Mouse (Mus musculus) olfactory bulb, adult 2 months (tissue): Measurements from ENCODE around the gene Mpc1.

Experiments used
- CTCF ChIP-seq: fragments of 200-500 bp; IDR thresholded peaks from 2 replicates; pipeline ENCODE4 v1.5.1; 2012; ENCODE audit warnings: low read depth, mild to moderate bottlenecking, low read length, moderate library complexity; ENCODE audit not compliant: insufficient read depth
- POLR2A ChIP-seq: fragments of 200-500 bp; IDR thresholded peaks from 2 replicates; pipeline ENCODE4 v1.6.1; 2012; ENCODE audit warnings: mild to moderate bottlenecking, low read depth, low read length, moderate library complexity; ENCODE audit not compliant: insufficient read depth

DNA sequence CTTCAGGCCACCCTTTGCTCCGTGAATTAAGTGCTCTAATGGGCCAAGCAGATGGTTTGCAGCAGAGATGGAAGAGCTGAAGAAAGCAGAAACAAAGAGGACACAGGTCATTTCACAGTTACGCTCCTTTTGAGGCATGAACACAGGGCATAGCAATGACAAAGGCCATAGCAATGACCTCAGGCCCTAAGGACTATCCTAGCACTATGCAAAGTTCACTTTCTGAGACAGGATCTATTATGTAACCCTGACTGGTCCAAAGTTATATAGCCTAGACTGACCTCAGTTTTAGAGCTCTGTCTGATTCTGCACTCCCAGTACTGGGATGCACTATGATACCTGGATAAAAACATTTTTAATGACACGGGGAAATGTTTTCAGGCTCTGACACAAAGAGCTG is 4.3 kb upstream of the Mpc1 start:
- no peak for TF ChIP-seq POLR2A
- no peak for TF ChIP-seq CTCF
